Mouse (Mus musculus) liver, postnatal 0 days (tissue): ENCODE data around the gene Gm11634.

Experiments
- CTCF ChIP-seq: sonication (generic); IDR thresholded peaks from 2 replicates; pipeline ENCODE4 v1.5.1; 2016; ENCODE audit warnings: antibody characterized with exemption, low read depth
- EP300 ChIP-seq: IDR thresholded peaks from 2 replicates; pipeline ENCODE4 v1.6.1; 2016; ENCODE audit warnings: antibody characterized with exemption, low read depth, mild to moderate bottlenecking

DNA sequence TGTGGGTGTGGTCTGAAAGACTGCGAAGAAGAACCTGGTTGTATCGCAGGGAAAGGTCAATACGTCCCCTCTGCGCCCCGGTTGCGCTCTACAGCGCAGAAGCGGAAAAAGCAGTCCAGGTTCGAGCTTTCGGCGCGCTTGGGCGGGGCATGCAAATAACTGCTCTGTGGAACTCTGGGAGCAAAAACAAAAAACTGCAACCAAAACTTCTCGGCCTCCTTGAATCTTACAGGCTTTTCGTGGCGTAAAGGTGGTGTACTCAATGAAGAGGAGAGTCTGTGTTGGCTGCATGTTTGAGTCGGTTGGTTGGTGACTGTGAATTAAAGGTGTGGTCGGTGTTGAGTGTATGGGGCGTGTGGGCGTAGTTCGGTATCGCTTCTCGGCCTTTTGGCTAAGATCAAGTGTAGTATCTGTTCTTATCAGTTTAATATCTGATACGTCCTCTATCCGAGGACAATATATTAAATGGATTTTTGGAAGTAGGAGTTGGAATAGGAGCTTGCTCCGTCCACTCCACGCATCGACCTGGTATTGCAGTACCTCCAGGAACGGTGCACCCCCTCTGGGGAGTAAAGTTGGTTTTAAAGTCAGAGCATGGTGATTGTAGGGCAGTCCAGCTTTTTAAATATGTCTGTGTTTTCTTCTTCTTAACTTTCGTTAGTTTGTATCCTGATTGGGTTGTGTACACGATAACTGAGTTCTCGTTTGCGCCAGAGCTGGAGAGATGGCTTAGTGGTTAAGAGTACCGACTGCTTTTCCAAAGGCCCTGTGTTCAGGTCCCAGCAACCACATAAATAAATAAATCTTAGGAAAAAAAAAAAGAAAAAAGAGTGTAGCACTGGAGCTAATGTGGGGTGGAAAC lies 28.2 kb upstream of the Gm11634 start, which contains the start of gene Rdm1:
- TF ChIP-seq CTCF: no peak
- peak; percentile 66 for TF ChIP-seq EP300
